Mouse (Mus musculus): ENCODE results near the gene Gli3. TPM values are rescaled to one million over a fixed set of nuclear protein-coding genes. Genes with fewer than 3 reads are reported as not detected.
A peak's percentile ranks its signal among the peaks of the same experiment; 100 is the strongest.

The Gli3 gene
- total RNA-seq, 2 experiments from 2014 or later = 7.4 to 10.2 TPM

- DNase-seq = no peak
Measured at GRCm38 (mm10) chr13:15664580-15665201, 201.7 kb downstream of the Gli3 start.

- no peak for DNase-seq
Measured at GRCm38 (mm10) chr13:15665514-15665913, 202.5 kb downstream of the Gli3 start.

DNA sequence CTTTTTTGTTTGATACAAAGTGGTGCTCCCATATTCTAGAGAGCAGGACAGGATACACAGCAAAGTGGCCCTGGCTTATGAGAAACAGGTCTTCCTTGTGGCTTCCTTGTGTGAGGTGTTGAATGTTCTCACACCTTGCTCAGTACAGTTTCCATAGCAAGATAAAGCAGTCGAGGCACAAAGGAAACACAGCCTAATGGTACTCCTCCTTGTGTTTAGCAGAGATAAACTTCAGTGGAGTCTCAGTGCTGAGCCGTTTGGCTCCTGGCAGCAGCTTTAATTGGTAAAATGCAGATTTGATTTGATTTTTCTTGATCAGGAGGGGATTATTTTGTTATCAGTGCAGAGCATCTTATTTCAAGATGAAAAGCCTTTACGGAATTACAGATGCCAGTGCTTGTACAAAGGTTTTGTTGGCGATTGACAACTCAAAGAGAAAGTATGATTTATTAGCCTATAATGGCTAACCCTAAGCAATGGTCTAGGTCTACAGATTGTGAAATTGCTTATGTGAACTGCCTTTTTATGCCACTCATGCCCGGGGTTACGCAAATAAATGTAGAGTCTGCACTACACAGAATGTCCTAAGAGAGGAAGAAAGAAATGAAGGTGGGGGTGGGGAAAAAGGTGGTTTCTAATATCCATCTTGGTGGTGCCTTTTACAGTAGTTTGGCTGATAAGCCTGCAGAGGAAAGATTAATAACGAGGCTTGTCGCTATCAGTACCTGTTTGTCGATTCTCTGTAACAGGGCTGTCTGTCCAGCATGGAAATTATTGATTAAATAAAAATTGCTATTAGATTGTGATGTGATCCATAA is 207.3 kb downstream of the Gli3 start:
- DNase-seq = no peak

GRCm38 (mm10) chr13:15670962-15671313 is 207.9 kb downstream of the Gli3 start:
- DNase-seq = no peak

DNA sequence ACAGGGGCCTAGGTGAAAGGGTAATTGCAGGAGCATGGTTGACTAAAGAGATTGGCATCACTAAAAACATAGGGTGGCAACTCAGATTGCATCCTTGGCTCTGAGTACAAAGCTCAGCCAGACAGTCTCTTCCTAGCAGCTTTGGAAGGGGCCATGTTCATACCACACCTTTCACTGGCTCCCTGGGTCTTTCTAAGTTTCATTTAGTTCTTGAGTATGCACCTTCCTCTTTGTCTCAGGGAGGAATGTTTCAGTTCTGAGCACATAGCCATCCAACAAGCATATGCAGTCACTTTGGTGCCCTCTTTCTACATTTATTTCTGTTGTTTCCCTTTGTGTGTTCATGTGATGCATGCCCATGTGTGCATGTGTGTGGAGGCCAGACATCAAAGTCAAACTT is 212.4 kb downstream of the Gli3 start:
- DNase-seq = no peak

DNA sequence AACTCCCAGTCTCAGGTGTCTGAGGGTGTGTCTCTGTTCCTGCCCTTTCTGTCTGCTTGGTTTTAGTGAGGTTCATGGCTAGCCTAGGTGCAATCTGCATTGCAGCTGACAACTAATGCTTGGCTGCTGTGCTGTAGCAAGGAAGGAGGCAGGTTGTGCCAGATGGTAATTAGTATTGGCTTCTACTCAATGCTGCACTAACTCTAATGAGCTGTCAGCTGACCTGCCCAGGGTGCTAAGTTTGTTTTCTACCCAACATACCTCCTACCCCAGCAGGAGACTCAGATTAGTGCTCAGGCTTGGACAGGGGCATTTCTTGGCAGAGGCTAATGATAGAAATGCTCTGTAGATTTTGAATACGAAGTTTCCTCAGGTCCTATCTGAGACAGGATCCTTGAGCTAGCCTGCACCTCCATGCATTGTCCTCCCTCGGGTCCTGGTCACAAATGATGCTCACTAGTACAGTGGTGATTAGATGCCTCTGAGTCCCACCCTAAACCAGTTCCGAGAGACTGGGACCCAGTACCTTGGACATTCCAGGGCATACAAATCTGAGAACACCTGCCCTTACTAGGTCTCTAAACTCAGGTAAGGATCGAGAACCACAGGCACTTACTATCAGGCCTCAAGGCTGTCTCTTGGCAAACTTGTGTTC is 214.2 kb downstream of the Gli3 start:
- DNase-seq = no peak

DNA sequence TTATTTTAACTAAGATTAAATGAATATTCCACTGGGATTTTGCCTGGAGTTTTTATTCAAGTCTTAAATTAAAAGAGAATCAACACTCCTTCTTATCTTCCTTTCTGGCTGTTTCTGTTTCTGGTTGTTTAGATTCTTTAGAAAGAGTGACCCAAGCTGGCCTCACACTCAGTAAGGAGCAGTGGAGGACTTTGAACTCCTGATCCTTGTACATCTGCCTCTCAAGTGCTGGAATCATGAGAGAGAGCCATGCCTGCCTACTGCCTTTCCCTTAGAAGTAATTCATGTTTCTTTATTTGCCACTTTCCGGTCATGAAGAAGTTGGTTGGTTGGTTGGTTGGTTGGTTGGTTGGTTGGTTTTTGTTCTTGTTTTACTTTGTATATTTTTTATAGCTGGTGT is 218.5 kb downstream of the Gli3 start:
- DNase-seq = no peak

- no peak for DNase-seq
Measured at GRCm38 (mm10) chr13:15683006-15683405, 220.0 kb downstream of the Gli3 start.

DNA sequence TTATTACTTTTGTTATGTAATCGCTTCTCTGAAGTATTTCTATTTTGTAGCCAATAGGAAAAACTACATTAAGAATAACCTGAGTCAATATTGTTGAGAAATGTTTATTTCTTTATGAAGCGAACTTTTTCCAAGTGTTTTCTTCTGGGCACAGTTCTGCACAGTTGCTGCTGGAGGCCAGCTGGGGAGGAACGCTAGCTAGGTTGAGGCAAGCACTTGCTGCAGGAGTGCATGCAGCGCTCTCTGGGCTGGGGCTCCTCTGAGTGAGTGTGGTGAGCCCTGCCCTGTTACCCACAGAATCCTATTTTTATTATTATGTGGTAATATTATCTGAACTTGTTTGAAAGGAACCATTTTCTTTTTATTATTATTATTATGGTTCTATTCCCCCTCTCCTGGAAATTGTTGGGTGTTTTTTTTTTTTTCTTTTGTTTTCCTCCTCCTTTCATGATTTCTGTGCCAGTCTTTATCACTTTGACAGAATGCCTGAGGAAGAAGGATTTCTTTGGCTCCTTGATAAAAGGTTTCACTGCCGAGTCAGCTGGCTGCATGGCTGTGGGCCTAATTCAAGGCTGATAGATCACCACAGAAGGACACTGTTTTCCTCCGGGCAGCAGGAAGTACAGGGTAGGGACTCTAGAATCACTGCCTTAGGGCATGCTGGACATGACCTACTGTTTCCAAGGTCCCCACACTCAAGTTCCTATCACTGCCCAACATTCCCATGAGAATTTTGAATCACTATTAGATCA is 225.2 kb downstream of the Gli3 start:
- peak; percentile 22 for DNase-seq

DNA sequence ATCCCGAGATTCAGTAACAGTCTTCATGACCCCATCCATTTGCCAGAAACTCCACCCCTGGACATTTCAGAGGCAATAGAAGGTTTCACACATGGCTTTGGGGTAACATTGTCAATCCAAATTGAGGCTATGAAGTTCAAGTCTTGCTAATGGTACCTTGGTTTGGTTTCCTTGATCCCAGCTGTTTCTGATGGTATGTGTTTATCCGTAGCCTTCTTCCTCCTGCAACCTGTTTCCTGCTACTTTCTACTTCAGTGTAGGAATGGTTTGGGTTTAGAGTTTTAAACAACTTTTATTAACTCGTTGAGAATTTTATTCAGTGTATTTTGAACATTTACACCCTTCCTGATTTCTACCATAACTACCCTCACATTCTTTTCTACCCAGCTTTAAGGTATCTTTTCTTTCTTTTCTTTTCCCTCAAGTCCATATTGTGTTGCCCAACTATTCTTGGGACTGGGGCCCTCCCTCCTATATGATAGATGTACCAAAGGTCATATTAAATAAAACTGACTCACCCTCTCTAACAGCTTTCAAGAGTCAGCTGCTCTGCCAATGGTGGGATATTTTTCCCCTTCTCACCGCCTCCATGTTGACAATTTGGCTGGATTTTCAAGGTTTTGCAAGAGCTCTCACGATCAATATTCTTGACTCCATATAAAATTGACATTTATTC is 225.9 kb downstream of the Gli3 start:
- DNase-seq = no peak

DNA sequence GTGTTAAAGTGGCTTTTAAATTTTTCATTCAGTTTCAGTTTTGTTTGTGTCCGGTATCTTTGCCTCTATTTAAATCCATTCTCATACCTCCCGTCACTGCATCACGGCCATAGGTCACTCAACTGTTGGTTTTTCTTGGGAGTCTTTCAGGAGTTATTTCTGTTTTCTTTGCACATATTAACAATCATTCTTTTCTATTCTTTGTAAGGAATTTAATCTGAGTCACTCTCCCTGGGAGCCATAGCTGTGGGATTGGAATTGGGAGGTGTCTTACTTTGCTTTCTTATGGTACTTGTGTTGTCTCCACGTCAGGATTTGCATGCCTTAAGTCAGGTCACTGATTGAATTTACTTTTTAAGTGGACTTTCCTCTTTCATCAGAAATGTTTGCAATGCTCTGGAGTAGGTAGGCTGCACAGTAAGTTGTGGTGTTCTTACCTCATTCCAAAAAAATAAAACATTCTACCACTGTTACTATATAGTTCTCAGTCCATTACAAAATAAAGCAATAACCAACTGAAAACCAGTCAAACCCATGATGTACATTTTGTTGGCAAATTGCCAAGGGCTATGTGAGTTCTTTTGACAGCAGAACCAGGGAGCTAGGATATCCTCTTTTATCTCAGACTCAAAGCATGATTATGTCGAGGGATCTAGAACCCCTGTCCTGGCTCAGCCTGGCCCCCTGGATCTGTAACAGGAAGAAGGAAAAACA is 228.9 kb downstream of the Gli3 start:
- DNase-seq = no peak

DNA sequence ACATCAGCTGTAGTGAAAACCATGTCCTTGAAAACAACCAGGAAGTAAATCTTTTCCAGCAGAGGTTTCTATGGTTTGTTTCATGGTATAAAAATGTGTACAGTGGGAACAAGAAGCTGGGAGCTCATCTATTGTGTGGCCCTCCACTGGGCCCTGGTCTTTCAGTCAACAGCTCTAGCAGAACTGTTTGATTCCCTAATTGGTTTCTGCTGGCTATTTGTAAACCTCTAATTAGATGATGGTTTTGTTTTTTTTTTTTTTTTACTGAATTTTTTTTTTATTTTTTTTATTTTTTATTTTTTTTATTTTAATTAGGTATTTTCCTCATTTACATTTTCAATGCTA is 229.4 kb downstream of the Gli3 start:
- no peak for DNase-seq

GRCm38 (mm10) chr13:15698284-15698683 is 235.2 kb downstream of the Gli3 start:
- peak; percentile 19 for DNase-seq

DNA sequence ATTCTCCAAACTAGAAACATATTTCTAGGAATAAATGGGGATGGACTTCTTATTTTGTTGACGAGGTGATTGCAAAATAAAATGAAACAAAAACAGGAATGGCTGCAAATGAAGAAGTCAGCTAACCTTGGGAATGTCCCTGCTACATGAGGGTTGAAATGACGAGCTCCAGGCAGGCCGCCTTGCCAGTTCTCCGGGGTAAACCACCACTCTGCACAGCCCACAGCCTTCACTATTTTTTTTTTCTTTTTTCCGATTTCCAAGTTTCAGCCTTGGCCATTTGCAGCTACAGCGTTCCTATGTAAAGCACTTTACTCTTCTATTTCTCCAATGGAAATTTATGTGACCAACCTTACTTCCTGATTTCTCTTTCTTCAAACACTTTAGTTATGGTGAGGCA is 236.1 kb downstream of the Gli3 start:
- peak; percentile 5 for DNase-seq

GRCm38 (mm10) chr13:15704669-15705068 is 241.6 kb downstream of the Gli3 start:
- DNase-seq = no peak

- DNase-seq = peak; percentile 65
Measured at GRCm38 (mm10) chr13:15707481-15707881, 244.4 kb downstream of the Gli3 start.

DNA sequence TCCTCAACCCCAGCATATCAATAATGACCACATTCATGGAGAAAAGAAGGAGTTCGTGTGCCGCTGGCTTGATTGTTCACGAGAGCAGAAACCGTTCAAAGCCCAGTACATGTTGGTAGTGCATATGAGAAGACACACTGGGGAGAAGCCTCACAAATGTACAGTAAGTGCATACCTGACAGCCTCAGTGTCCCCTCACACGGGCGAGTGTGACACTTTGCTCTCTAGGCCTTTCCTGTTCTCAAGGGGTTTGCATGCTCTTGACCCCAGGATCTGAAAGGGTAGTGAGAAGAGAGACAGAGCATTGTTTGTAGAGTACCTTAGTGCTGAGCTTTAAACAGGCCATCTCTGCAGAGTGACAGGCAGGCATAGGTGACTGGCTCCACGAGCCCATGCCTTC is 250.5 kb downstream of the Gli3 start:
- no peak for DNase-seq

- no peak for DNase-seq
Measured at GRCm38 (mm10) chr13:15714331-15714725, 251.3 kb downstream of the Gli3 start.

DNA sequence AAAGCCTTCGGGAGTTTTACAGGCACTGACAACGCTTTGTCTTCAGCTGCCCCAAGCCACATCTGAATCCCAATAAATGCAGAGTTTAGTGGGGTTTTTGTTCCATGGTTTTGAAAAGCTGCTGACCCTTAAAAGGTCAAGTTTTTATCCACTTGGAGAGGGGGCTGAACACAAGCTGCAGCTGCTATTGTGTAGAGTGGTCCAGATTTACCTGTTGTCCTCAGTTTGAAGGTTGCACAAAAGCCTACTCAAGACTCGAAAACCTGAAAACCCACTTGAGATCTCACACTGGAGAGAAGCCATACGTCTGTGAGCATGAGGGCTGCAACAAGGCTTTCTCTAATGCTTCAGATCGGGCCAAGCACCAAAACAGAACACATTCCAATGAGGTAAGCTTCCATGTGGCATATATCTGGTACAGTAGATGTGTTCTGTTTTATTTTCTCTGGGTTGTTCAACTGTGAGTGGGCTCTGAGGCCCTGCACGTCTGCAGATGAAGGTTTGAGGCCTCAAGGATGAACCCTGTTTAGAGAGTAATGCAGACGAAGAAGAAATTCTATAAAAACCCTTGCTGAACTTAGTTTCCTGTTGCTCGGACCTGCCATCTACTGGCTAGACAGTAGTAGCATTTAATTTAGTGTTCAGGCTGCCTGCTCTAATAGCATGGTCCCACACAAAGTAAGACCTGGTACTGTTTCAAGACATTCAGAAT is 251.8 kb downstream of the Gli3 start:
- peak; percentile 48 for DNase-seq

GRCm38 (mm10) chr13:15721446-15721845 is 258.4 kb downstream of the Gli3 start:
- no peak for DNase-seq

Measured in adrenal gland, postnatal 10 days (tissue).